Mouse (Mus musculus): ENCODE data around the gene Rfx4. TPM values are rescaled to one million over a fixed set of nuclear protein-coding genes. Genes with fewer than 3 reads are reported as not detected.

Gene Rfx4
- under 1 TPM in 1 of 2 experiments, not detected in 1; 0.17 TPM for total RNA-seq (2021)
- long read RNA-seq, experiment 1, result 0 reads
- long read RNA-seq, experiment 2, result 0 reads

DNA sequence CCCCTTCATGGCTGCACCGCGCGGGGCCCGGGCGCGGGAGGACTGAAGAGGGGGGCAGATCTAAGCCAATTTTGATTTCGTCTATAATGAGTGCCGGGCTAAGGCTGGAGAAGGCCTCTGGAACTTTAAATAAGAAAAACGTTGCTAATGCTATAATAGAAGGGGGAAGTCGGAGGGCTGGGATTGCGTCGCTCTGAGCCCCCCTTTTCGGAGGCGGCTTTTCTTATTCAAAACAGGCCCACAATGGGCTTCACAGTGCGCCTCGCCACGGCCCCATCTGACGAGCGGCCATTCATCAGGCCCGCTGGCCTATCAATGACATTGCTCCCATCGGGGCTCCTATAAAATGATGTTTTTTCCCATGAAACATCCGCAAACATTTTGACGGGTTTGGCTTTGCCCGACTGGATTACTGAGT is at the start of gene Rfx4:
TSS of gene Rfx4 (plus strand) at position 277 of the 418 bp plus-strand sequence.
- no peak for DNase-seq (ENCODE audit: low spot score in 2 of 2)

DNA sequence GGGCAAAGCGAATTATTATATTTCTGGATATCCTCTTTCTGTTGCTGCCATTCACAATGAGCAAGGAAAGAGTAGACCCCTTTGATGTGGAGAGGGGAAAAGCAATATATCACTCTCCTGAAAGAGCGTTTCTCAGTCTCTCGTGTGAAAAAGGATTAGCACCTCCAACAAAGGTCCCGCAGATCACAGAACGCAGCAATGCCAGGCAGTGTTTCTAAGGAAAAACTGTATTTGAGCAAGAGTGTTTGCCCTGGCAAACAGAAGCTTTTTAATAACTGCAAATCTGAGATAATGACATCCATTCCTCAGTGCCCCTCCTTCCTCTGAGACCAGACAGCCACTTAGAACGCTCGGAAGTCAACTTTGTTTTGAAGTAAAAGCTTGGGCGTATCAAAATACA is 49.3 kb upstream of the Rfx4 start:
- DNase-seq (ENCODE audit: low spot score in 2 of 2), result no peak

DNA sequence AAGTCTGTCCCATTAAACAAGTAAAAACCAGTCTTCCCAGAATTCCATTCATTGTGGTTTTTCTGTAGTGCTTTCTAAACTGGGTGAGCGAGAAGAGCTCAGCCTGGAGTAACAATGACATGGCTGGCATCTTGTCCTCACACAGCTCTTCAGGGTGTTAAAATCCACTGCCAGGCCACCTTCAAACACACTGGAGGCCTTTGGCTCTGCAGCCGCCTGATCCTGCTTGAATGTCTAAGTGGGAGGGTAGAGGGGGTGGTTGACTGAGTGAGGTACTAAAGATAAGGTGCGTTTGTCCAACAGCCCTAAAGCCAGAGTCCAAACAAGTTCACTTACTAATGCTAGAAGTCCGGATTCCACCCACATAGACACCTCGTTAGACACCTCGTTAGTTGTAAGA is 48.6 kb upstream of the Rfx4 start:
- DNase-seq (ENCODE audit: low spot score in 2 of 2), result no peak

DNA sequence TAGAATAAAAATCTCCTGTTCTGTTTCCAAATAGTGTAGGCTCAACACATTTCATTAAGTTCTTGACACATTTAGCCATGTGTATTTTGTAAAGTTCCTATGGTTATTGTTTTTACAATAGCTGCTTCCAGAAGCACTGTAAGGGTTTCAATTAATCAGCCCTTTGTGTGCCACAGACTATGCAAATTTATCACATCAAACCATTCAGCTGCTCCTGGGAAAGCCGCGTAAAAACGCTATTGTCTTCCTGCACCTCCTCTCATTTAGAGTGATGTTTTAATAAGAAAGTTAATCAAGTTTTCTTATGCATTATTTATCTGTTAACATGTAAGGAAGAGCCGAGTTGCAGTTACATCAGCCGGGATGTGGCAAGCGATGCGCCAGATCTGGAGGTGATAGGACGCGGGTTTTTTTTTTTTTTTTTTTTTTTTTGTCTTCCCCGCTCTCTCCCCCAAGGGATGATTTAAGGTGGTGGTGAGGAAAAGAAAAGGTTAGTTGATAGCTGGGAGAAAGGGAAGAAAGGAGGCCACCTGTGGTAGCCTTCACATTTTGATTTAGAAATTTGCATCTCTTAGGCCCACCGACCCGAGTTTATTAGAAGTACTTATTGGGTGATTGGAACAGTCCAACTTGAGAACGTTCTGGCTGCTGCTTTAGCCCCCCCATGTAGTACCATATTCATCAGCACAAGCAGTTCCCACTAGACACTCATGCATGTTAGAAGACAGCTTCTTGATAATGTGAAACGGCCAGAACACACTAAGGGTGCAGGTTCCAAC is 47.9 kb upstream of the Rfx4 start:
- DNase-seq (ENCODE audit: low spot score in 2 of 2), result no peak

DNA sequence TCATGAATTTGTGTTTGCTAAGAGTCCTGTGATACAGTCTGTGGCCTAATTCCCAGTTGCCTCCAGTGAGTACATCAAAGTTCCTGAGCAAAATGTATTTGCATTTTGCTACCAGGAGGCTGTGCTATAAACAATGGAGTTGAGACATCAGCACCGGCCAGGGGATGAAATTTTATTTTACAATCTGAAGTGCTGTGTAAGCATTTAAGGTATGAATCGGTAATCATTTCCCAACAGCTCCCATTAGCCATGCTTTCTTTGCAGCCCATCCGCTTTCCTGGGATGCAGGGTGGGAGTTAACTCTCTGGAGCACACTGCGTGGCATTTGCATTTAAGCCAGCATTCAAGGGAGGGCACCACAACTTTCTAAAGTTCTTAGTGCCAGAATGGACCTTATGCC is 45.7 kb upstream of the Rfx4 start:
- no peak for DNase-seq (ENCODE audit: low spot score in 2 of 2)

DNA sequence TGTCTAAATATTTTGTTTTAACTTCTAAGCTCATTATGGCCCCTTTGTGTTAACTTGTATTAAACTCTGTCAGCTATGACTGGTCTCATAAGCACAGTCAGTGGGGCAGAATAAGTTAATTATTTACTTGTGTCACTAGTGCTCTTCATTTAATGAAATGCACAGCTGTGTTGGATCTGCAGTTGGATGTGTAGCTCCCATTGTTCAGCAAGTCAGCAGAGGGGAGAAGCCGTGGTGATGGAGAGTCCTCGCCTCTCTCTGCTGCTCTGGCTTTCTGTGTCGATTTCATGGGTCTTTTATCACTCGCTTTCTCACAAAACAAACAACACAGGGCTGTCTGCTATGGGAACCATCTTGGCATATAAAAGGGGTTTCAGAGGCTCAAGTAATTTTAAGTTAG is 45.0 kb upstream of the Rfx4 start:
- no peak for DNase-seq (ENCODE audit: low spot score in 2 of 2)

DNA sequence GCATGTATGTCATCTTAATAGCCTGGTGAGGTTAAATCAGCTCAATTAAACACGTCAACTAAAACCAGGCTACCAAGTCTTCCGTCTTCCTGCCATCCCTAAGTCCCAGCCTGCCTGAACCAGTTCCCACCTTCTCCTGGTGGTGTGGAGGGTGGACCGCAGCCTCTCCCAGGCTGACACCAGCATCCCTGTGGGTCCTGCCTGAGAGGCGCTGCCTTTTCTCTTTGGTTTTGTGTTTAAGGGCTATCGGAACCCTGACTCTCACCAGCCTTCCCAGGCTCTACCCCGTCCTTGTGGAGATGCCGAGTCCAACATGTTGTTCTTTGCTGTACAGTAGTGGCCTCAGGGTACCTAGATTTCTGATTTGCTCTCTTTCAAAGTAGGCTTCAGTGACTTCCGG is 44.4 kb upstream of the Rfx4 start:
- DNase-seq (ENCODE audit: low spot score in 2 of 2), result no peak

DNA sequence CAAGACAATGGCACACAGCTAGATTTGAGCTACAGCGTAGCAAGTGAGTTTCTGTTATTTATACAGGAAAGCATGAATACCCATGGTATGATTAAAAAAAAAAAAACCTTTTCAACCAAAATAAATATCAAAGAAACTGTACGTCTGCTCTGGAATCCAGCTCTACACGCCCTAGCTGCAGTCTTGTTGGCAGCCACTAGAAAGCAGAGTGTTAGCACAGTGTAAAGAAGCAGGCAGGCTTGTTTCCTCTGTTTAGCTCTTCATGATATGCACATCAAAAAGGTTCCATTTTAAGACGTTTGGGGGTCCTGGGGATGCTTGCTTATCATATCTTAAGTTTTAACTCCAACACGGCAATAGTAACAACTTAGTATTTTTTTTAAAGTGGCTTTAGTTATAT is 43.9 kb upstream of the Rfx4 start:
- no peak for DNase-seq (ENCODE audit: low spot score in 2 of 2)

DNA sequence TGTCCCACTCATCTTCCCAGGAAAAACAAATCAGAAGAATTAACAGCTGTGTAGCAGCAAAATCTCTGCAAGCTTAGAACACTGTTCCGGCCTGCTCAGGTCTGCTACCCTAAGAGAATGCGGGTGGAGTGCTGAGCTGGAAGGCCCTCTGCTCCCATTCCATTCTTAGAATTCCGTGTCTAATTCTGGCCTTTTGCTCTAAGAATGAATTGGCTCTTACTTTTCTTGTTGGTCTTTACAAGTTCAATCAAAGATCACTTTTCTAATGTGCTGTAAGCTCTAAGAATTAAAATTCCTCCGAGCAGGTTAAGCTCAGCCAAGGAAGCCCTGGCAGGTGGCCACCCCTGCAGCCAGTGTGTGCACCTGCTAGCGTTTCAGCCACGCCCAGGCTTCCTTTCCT is 43.3 kb upstream of the Rfx4 start:
- DNase-seq (ENCODE audit: low spot score in 2 of 2), result no peak

DNA sequence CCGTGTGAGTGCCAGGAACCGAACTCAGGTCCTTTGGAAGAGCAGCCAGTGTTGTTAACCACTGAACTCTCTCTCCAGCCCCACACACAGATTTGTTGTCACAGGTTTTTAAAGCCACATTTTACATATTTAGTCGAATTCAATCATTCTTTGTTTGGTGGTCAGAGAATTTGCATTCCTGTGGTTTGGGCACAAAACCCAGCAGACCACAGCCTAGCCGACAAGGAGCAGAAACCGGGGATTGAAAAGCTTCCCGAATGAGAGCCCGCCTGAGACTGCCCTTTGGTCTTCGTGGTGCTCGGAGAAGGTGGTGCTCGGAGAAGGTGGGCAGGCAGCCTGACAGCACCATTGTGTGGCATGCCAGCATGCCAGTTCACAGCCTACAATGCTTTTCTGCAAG is 42.8 kb upstream of the Rfx4 start:
- no peak for DNase-seq (ENCODE audit: low spot score in 2 of 2)

DNA sequence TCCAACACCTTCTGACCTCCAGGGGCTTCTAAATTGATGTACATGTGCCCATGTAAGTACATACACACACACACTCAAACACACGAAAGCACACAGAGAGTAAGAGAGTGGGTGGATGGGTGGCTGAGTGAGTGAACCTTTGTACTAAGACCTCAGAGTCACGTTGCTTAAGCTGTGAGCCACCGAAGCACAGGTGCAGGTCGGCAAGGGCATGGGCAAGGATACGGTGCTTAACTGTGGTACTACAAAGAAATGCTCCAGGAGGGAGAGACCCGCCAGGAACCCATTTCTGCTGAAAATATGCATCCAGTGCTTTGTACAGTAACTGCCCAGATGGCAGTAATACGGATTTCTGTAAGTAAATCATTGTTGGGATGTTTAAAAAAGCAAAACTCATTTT is 40.2 kb upstream of the Rfx4 start:
- DNase-seq (ENCODE audit: low spot score in 2 of 2), result no peak

DNA sequence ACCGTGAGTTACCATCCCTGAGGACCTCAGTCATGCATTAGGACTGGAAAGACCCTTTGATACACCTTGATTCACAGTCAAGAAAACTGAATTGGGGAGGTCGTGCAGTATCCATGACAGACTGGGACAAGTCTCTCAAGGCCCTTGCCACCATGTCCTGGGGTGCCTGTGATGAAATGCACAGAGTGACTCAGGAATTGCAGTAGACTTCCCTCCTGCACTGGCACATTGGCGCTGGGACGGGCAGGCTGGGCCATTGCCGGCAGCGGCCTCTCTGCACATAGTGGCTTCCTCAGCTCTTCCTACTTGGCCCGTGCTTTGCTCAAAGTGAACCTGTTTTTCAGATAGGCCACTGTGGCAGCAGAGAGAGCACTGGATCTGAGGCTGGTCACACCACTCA is 39.3 kb upstream of the Rfx4 start:
- DNase-seq (ENCODE audit: low spot score in 2 of 2), result no peak

DNA sequence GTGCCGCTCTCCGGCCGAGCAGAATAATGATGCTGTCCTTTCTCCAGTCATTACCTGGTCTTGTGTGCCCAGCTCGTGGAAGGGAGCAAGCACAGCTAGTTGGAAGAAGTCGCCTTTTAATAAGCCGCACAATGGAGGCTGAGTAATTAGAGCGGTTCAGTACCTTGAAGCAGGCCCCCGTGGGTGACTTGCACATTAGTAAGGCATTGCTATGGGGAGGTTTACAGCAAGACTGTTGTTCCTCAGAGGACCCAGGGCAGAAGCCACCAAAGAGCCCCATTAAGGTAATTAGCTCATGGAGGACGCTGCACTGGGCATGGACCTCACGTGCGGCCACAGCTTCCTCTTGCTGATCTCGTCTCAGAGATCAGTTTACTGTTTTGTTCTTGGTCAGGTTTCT is 33.2 kb upstream of the Rfx4 start:
- DNase-seq (ENCODE audit: low spot score in 2 of 2), result no peak

DNA sequence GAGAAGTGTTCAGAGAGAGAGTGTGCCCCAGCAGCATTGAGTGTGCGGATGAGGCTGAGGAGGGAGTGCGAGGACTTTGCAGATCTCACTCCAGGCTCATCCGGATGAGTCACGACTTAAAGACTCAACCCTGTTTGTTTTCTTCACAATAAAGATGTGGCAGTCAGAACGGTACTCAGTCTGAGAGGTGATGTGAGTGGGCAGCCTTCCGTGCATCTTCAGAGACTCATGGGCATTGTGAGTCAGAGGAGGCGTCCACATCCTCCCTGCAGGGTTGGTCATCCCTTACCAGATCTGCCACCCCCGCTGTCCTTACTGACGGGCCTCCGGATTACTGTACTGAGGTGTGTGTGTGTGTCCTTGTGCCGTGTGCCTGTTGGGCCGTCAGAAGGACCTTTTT is 28.9 kb upstream of the Rfx4 start:
- DNase-seq (ENCODE audit: low spot score in 2 of 2), result no peak

DNA sequence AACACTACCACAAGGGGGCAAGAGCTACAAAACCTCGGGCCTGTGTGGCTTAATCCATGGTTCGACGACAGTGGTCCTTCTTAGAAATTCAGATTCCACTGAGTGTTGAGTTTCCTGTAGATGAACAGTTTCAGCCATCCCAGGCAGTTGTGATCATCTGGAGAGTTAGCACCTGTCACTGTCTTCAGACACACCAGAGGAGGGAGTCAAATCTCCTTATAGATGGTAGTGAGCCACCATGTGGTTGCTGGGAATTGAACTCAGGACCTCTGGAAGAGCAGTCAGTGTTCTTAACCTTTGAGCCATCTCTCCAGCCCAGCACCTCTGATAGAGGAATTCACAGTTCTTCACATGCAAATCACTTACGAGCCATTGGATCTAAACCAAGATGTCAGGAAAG is 28.1 kb upstream of the Rfx4 start:
- DNase-seq (ENCODE audit: low spot score in 2 of 2), result no peak

DNA sequence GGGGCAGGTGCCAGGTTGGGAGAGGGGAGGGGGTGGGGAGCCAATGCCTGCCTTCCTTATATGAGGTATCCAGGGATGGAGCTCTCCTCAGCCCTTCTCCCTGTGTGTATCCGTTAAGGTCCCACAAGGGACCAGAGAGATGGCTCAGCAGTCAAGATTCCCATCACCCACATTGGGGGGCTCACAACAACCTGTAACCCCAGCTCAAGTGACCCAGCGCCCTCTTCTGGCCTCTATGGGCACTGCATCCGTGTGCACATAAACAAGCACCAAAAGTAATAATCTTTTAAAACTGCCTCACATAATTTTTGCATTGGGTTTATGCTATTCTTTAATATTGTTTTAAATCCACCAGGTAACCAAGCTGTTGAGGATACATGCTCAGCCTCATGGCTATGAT is 25.8 kb upstream of the Rfx4 start:
- no peak for DNase-seq (ENCODE audit: low spot score in 2 of 2)

DNA sequence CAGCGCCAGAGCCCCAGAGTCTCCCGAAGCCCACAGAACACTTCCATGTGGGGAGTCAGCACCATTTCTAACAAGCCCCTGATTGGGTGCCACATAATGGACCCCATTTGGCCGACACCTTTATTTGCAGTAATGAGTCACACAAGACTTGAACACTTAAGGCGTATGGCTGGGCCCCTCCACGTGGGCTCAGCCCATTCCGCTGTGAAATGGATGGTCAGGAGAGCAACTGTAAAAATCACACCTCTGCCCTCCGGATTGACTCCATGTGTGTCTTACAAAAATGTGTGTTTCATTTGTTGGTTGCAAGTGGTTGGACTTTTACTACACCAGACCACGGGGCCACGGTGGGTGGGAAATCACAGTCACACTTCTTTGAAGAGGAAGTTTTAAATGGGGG is 24.9 kb upstream of the Rfx4 start:
- no peak for DNase-seq (ENCODE audit: low spot score in 2 of 2)

DNA sequence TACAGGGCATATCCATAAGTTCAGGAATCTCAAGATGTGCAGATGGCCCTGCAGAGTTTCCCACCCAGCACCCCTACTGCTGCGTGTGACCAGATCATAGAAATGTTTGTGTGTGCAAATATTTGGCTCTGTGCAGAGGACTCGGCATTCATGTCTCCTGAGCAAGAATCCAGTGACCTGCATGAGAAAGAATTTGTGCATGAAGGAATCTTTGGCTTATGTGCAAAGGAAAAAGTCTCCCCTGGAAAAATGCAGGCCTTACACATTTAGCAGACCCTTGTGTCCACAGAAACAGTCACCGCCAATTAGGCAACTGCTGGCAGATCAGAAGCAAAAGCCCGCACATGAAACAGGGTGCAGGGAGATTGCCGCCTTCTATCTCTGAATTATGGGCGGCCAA is 22.4 kb upstream of the Rfx4 start:
- no peak for DNase-seq (ENCODE audit: low spot score in 2 of 2)

DNA sequence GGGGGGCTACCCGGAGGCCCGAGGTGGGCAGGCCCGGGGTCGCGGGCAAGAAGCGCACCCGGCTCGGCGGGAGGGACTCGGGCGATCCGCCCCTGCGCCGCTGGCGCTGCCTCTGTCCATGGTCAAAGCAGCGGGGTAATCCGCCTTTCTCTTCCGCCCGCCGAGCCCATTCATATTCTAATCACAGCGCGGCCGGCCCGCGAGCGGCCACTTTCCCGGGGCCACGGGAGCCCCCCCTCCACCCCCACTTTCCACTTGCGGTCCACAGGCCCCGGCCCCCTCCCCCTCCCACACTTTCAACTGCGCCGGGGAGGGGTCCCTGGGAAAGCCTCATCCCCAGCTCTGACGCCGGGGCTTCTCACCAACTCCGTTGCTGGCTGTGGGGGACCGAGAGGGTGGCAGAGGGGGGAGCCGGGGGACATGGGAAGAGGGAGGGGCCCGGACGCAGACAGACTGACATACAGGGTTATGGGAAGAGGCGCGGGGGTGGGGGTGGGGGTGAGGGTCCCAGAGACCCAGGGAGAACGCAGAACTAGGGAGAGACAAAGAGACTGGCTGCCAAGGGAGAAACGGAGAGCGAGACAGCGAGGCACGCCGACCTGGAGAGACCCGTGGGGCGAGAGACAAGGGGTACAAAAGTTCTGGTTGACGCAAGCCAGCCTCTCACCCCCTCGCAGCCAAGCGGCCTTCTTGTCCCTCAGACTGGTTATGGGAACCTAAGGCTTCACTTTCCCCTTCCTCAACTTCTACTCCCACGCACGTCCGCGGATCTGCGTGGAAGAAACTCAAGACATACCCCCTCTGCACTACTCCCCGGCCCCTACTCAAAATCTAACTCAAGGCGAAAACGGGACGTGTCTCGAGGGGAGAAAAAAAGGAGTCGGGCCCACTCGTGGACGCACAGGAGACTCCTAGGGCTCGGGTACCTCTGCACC is 744 bp upstream of the Rfx4 start:
- no peak for DNase-seq (ENCODE audit: low spot score in 2 of 2)

DNA sequence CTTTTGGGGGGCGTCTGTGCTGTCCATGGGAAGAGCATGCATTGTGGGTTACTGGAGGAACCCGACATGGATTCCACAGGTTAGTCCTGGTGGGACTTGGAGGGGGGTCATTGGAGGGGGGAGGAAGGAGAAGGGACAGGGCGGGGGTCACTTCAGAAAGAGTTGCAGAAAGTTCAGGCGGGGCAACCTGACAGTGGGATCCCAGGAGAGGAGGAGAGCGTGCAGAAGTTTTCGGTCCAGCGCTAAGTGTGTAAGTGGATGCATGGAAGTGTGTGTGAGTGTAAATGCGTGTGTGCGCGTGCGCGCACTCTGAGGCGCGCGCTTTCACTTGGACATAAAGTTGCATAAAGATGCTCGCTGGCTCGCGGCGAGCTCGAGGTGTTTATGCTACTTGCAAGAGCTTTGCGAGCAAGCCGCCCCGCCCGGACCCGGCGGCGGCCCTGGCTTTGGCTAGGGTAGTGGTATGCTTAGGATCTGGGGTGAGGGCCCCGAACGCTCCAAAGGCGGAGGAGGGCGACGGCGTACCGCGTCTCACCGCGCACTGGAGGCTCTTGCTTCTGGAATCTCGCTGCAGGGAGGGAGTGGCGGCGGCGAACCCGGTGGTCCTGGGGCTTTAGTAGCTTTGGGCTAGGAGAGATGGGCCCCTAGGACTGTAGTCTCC is 703 bp downstream of the Rfx4 start:
- no peak for DNase-seq (ENCODE audit: low spot score in 2 of 2)

DNA sequence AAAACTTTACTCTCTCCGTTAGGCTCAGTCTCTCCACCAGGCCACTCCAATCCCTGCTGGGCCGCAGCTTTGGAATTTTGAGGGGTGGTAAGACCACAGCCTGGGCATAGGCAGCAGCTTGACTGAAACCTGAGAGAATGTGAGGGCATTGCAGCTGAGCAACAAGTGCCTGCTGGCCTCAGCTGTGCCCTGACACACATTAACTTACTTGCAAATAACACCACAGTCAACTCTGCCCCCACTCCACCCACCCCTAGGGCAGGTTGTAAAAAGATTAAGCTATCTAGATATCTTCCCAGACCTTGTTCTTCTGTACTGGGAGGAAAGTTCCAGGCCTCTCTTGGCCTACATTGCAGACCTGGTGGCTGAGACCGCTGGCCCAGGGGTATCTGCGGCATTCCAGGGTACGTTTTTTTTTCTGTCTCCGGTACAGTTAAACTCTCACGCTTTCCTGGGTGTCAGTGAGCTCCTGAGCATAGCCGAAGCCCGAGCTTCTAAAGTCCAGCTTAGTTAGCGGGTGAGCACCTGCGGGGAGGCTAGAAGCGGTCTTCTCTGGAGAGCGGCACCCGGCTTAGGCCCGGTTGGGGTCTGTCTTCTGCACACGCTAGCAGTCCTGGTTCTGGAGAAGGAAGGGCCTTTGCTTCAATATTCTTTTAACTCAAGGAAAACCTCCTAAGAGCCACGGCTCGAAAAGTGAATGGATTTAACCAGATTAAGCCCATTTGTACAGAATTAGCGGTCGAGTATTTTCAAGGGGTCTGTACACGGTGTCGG is 1.8 kb downstream of the Rfx4 start:
- DNase-seq (ENCODE audit: low spot score in 2 of 2), result no peak
